ENCODE assay signal across 8 mouse cellular contexts in genomic region chr8:120498349-120498831, GRCm38 (mm10).
DNase-seq lines count a peak whose midpoint lies in the region; ATAC-seq and TF ChIP-seq lines count a peak whose summit lies in the region.

No protein-coding gene starts in this region.

- no peaks in the 10 kb centered on the region; the same call in 1 of the 2 replicates for H3K36me3 ChIP-seq in E14TG2a.4 (ENCODE audit: insufficient read depth, low read length)
- H3K36me3 ChIP-seq in forebrain, postnatal 0 days (ENCODE audit: insufficient read depth) = no peaks in the 10 kb centered on the region
- H3K36me3 ChIP-seq in liver, embryonic 16.5 days (ENCODE audit: control insufficient read depth, insufficient read depth) = no peaks in the 10 kb centered on the region

- no peak for TF ChIP-seq CTCF in E14TG2a.4 (conservative IDR thresholded peaks at IDR 0.05; ENCODE audit: low read length)
- no peak for TF ChIP-seq CTCF in forebrain, postnatal 0 days (IDR thresholded peaks at IDR 0.05; ENCODE audit: low read depth)

- peak overlapping the region; percentile 27; the same call in 1 of the 2 replicates for H3K4me3 ChIP-seq in E14TG2a.4 (replicated peaks; ENCODE audit: low read length)
- no peak overlapping the region for H3K4me3 ChIP-seq in forebrain, postnatal 0 days (ENCODE audit: low read depth, low read length)
- peak overlapping the region; percentile 56 for H3K4me3 ChIP-seq in liver, embryonic 16.5 days (ENCODE audit: low read depth, low read length)

- peak overlapping the region; percentile 23 for H3K4me2 ChIP-seq in forebrain, postnatal 0 days (ENCODE audit: low read depth)
- H3K4me2 ChIP-seq in liver, embryonic 16.5 days (ENCODE audit: low read depth, low read length) = peak overlapping the region; percentile 70

- H3K4me1 ChIP-seq in E14TG2a.4 (replicated peaks; ENCODE audit: low read depth, low read length) = peaks cover 93% of the 10 kb centered on the region
- H3K4me1 ChIP-seq in forebrain, postnatal 0 days (ENCODE audit: insufficient read depth) = peaks cover 35% of the 10 kb centered on the region
- peaks cover 96% of the 10 kb centered on the region for H3K4me1 ChIP-seq in liver, embryonic 16.5 days (ENCODE audit: control insufficient read depth, low read depth, low read length)

- H3K9me3 ChIP-seq in E14TG2a.4 (ENCODE audit: low read length) = no peaks in the 10 kb centered on the region
- H3K9me3 ChIP-seq in forebrain, postnatal 0 days (ENCODE audit: low read length) = no peaks in the 10 kb centered on the region
- H3K9me3 ChIP-seq in liver, embryonic 16.5 days (replicated peaks; ENCODE audit: control insufficient read depth, low read length) = no peaks in the 10 kb centered on the region

- H3K9ac ChIP-seq in forebrain, postnatal 0 days = 0 out of 2 replicates have a peak overlapping the region, but pooled peaks have one; percentile 2
- peak overlapping the region; percentile 46 for H3K9ac ChIP-seq in liver, embryonic 16.5 days (ENCODE audit: low read depth, low read length)

- ATAC-seq in forebrain, postnatal 0 days = no peak
- ATAC-seq in liver, embryonic 16.5 days (ENCODE audit: low read depth) = peak; percentile 75

- 35% methylated on average over 4 of the region's 4 CpGs for WGBS in forebrain, postnatal 0 days
- 6% methylated on average over 4 of the region's 4 CpGs for WGBS in liver, embryonic 16.5 days (ENCODE audit: insufficient replicate concordance)

- DNase-seq in cerebellum, adult 9-10 months = peak; percentile 55
- no peak for DNase-seq in cerebellum, adult 11-12 months
- no peak for DNase-seq in forebrain, postnatal 0 days
- no peak for DNase-seq in ovary, adult 18-20 months (ENCODE audit: low spot score)
- DNase-seq in thymus, postnatal 25 days = no peak
- no peak for DNase-seq in layer of hippocampus, postnatal 14 days (ENCODE audit: low spot score in 2 of 2)

- no peaks in the 10 kb centered on the region; the same call in 1 of the 2 replicates for H3K27me3 ChIP-seq in E14TG2a.4 (ENCODE audit: insufficient read depth, low read length)
- H3K27me3 ChIP-seq in forebrain, postnatal 0 days (ENCODE audit: insufficient read depth, low read length) = no peaks in the 10 kb centered on the region
- H3K27me3 ChIP-seq in liver, embryonic 16.5 days (ENCODE audit: control insufficient read depth, insufficient read depth, low read depth, low read length) = no peaks in the 10 kb centered on the region

- no peak overlapping the region for H3K27ac ChIP-seq in forebrain, postnatal 0 days (ENCODE audit: low read depth, low read length)
- peak overlapping the region; percentile 86 for H3K27ac ChIP-seq in liver, embryonic 16.5 days (ENCODE audit: low read length)
